16 mouse cellular contexts compared by ENCODE assay signal in the genomic region with DNA sequence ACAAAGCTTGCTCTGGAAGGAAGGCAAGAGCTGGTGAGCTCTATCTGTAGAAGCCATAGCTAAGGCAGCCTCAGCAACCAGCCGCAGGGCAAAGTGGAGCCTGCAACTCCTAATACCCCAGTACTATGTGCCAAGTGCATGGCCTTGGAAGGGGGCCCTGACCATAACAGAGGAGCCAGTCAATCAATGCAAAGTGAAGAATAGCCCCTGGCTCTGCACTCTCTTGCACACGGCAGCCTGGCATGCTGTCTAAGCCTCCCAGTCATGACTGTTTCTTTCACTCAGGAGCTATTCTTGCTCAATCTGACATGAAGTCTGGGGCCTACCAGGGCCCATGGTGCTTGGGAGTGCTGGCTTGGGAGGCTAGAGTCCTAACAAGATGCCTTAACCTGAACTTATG. TPM values are rescaled to one million over a fixed set of nuclear protein-coding genes. Genes with fewer than 3 reads are reported as not detected.
DNase-seq lines count a peak whose midpoint lies in the region; ATAC-seq and TF ChIP-seq lines count a peak whose summit lies in the region.
"Had no signal": no experiment of that assay in that cellular context is flagged by ENCODE, and none has a peak within 500 bp of the region (broad histone marks: within the 10 kb centered on the region; RNA-seq: fewer than 3 reads in every experiment).

No protein-coding gene starts in this region.

- peak; percentile 76 for ATAC-seq in forebrain, embryonic 14.5 days
- ATAC-seq in forebrain, embryonic 12.5 days (ENCODE audit: low FRiP score): no peak
- no peak for ATAC-seq in heart, postnatal 0 days (ENCODE audit: insufficient read depth, low read depth)
- ATAC-seq in midbrain, embryonic 14.5 days (ENCODE audit: low FRiP score, low TSS enrichment): no peak
- ATAC-seq in midbrain, embryonic 13.5 days: no peak
- peak; percentile 86 for ATAC-seq in forebrain, postnatal 0 days

- peaks cover 33% of the 10 kb centered on the region for H3K36me3 ChIP-seq in forebrain, embryonic 14.5 days (ENCODE audit: control insufficient read depth, insufficient read depth, low read length)
- peaks cover 18% of the 10 kb centered on the region for H3K36me3 ChIP-seq in forebrain, embryonic 12.5 days (replicated peaks)
- no peaks in the 10 kb centered on the region for H3K36me3 ChIP-seq in heart, postnatal 0 days (replicated peaks; ENCODE audit: control insufficient read depth, insufficient read depth, low read length)
- peaks cover 34% of the 10 kb centered on the region for H3K36me3 ChIP-seq in midbrain, embryonic 14.5 days (ENCODE audit: control insufficient read depth, insufficient read depth, low read length)
- peaks cover 38% of the 10 kb centered on the region for H3K36me3 ChIP-seq in midbrain, embryonic 13.5 days
- peaks cover 31% of the 10 kb centered on the region for H3K36me3 ChIP-seq in forebrain, postnatal 0 days (ENCODE audit: insufficient read depth)
- H3K36me3 ChIP-seq: liver, embryonic 13.5 days; lung, embryonic 15.5 days had no signal

- H3K27me3 ChIP-seq in forebrain, embryonic 14.5 days (replicated peaks; ENCODE audit: control insufficient read depth, insufficient read depth, low read length): no peaks in the 10 kb centered on the region
- no peaks in the 10 kb centered on the region for H3K27me3 ChIP-seq in forebrain, embryonic 12.5 days
- peaks cover 74% of the 10 kb centered on the region for H3K27me3 ChIP-seq in heart, postnatal 0 days (ENCODE audit: control insufficient read depth, insufficient read depth, low read length)
- H3K27me3 ChIP-seq in midbrain, embryonic 14.5 days (ENCODE audit: control insufficient read depth, insufficient read depth, low read length): no peaks in the 10 kb centered on the region
- H3K27me3 ChIP-seq in midbrain, embryonic 13.5 days: no peaks in the 10 kb centered on the region
- no peaks in the 10 kb centered on the region for H3K27me3 ChIP-seq in forebrain, postnatal 0 days (ENCODE audit: insufficient read depth, low read length)
- H3K27me3 ChIP-seq: limb, embryonic 12.5 days; liver, embryonic 13.5 days; lung, embryonic 15.5 days had no signal

- TF ChIP-seq EP300 in heart, postnatal 0 days (IDR thresholded peaks at IDR 0.05; ENCODE audit: low read depth): no peak

- WGBS in forebrain, embryonic 14.5 days: 52% methylated on average over 2 of the region's 2 CpGs
- 78% methylated on average over 2 of the region's 2 CpGs for WGBS in forebrain, embryonic 12.5 days
- WGBS in heart, postnatal 0 days: 50% methylated on average over 2 of the region's 2 CpGs
- WGBS in midbrain, embryonic 14.5 days: 69% methylated on average over 2 of the region's 2 CpGs
- 66% methylated on average over 2 of the region's 2 CpGs for WGBS in midbrain, embryonic 13.5 days
- WGBS in forebrain, postnatal 0 days: 35% methylated on average over 2 of the region's 2 CpGs

- DNase-seq in forebrain, embryonic 14.5 days (ENCODE audit: low spot score): peak; percentile 69
- no peak for DNase-seq in heart, postnatal 0 days (ENCODE audit: low spot score)
- no peak for DNase-seq in heart, postnatal 4 days
- peak; percentile 29 for DNase-seq in midbrain, embryonic 14.5 days
- DNase-seq in forebrain, postnatal 0 days: peak; percentile 59
- DNase-seq: cerebellum, adult 11 months; cerebellum, postnatal 36 days; kidney, adult 18-20 months; kidney, postnatal 10 days; liver, embryonic 13.5 days; right cerebral cortex, postnatal 25 days had no signal

- TF ChIP-seq CTCF in heart, postnatal 0 days (IDR thresholded peaks at IDR 0.05; ENCODE audit: low read depth): no peak
- TF ChIP-seq CTCF in forebrain, postnatal 0 days (IDR thresholded peaks at IDR 0.05; ENCODE audit: low read depth): no peak

- no peaks in the 10 kb centered on the region for H3K9me3 ChIP-seq in forebrain, embryonic 14.5 days (replicated peaks; ENCODE audit: control insufficient read depth, low read length)
- H3K9me3 ChIP-seq in forebrain, embryonic 12.5 days: no peaks in the 10 kb centered on the region
- H3K9me3 ChIP-seq in heart, postnatal 0 days (replicated peaks; ENCODE audit: control insufficient read depth, low read length): no peaks in the 10 kb centered on the region
- no peaks in the 10 kb centered on the region for H3K9me3 ChIP-seq in midbrain, embryonic 14.5 days (ENCODE audit: control insufficient read depth, low read length)
- no peaks in the 10 kb centered on the region for H3K9me3 ChIP-seq in midbrain, embryonic 13.5 days
- no peaks in the 10 kb centered on the region for H3K9me3 ChIP-seq in forebrain, postnatal 0 days (ENCODE audit: low read length)
- H3K9me3 ChIP-seq: embryonic facial prominence, embryonic 10.5 days; limb, embryonic 12.5 days; liver, embryonic 13.5 days; lung, embryonic 15.5 days had no signal

- no peak overlapping the region for H3K9ac ChIP-seq in forebrain, embryonic 14.5 days (ENCODE audit: low read length)
- H3K9ac ChIP-seq in forebrain, embryonic 12.5 days: no peak overlapping the region
- no peak overlapping the region for H3K9ac ChIP-seq in heart, postnatal 0 days (replicated peaks; ENCODE audit: low read depth, low read length)
- H3K9ac ChIP-seq in midbrain, embryonic 14.5 days (replicated peaks; ENCODE audit: low read length): no peak overlapping the region
- no peak overlapping the region for H3K9ac ChIP-seq in midbrain, embryonic 13.5 days (replicated peaks)
- no peak overlapping the region for H3K9ac ChIP-seq in forebrain, postnatal 0 days
- H3K9ac ChIP-seq: limb, embryonic 12.5 days; liver, embryonic 13.5 days; lung, embryonic 15.5 days had no signal

- H3K4me3 ChIP-seq in forebrain, embryonic 14.5 days (ENCODE audit: low read depth, low read length): no peak overlapping the region
- H3K4me3 ChIP-seq in forebrain, embryonic 12.5 days (replicated peaks): no peak overlapping the region
- H3K4me3 ChIP-seq in heart, postnatal 0 days (ENCODE audit: low read depth, low read length): no peak overlapping the region
- no peak overlapping the region for H3K4me3 ChIP-seq in midbrain, embryonic 14.5 days (replicated peaks; ENCODE audit: low read depth, low read length)
- H3K4me3 ChIP-seq in midbrain, embryonic 13.5 days (replicated peaks): no peak overlapping the region
- H3K4me3 ChIP-seq in forebrain, postnatal 0 days (ENCODE audit: low read depth, low read length): no peak overlapping the region
- H3K4me3 ChIP-seq: embryonic facial prominence, embryonic 10.5 days; limb, embryonic 12.5 days; liver, embryonic 13.5 days; lung, embryonic 15.5 days had no signal

- no peak overlapping the region for H3K4me2 ChIP-seq in forebrain, embryonic 14.5 days (ENCODE audit: low read length)
- H3K4me2 ChIP-seq in forebrain, embryonic 12.5 days: no peak overlapping the region
- H3K4me2 ChIP-seq in heart, postnatal 0 days (ENCODE audit: low read depth, low read length): peak overlapping the region; percentile 16; the same call in 1 of the 2 replicates
- no peak overlapping the region for H3K4me2 ChIP-seq in midbrain, embryonic 14.5 days (ENCODE audit: low read length)
- no peak overlapping the region for H3K4me2 ChIP-seq in midbrain, embryonic 13.5 days (replicated peaks)
- H3K4me2 ChIP-seq in forebrain, postnatal 0 days (ENCODE audit: low read depth): no peak overlapping the region
- H3K4me2 ChIP-seq: limb, embryonic 12.5 days; liver, embryonic 13.5 days; lung, embryonic 15.5 days had no signal

- H3K27ac ChIP-seq in forebrain, embryonic 14.5 days (ENCODE audit: low read depth, low read length): peak overlapping the region; percentile 5; the same call in 1 of the 2 replicates
- no peak overlapping the region for H3K27ac ChIP-seq in forebrain, embryonic 12.5 days
- H3K27ac ChIP-seq in heart, postnatal 0 days (ENCODE audit: low read depth): no peak overlapping the region
- H3K27ac ChIP-seq in midbrain, embryonic 14.5 days (replicated peaks; ENCODE audit: low read depth, low read length): no peak overlapping the region
- no peak overlapping the region for H3K27ac ChIP-seq in midbrain, embryonic 13.5 days
- H3K27ac ChIP-seq in forebrain, postnatal 0 days (ENCODE audit: low read depth, low read length): 0 out of 2 replicates have a peak overlapping the region, but pooled peaks have one; percentile 2
- H3K27ac ChIP-seq: embryonic facial prominence, embryonic 10.5 days; limb, embryonic 12.5 days; liver, embryonic 13.5 days; lung, embryonic 15.5 days had no signal

- H3K4me1 ChIP-seq in forebrain, embryonic 14.5 days (ENCODE audit: control insufficient read depth, insufficient read depth, low read length): no peaks in the 10 kb centered on the region
- peaks cover 5% of the 10 kb centered on the region; the same call in 1 of the 2 replicates for H3K4me1 ChIP-seq in forebrain, embryonic 12.5 days
- H3K4me1 ChIP-seq in heart, postnatal 0 days (ENCODE audit: control insufficient read depth, insufficient read depth): peaks cover 13% of the 10 kb centered on the region; the same call in 1 of the 2 replicates
- 0 out of 2 replicates have a peak, but pooled peaks cover 6% of the 10 kb centered on the region for H3K4me1 ChIP-seq in midbrain, embryonic 14.5 days (ENCODE audit: control insufficient read depth, insufficient read depth, low read length)
- peaks cover 25% of the 10 kb centered on the region for H3K4me1 ChIP-seq in midbrain, embryonic 13.5 days (replicated peaks)
- H3K4me1 ChIP-seq in forebrain, postnatal 0 days (ENCODE audit: insufficient read depth): no peaks in the 10 kb centered on the region
- H3K4me1 ChIP-seq: limb, embryonic 12.5 days; liver, embryonic 13.5 days; lung, embryonic 15.5 days had no signal

RNA-seq across cellular contexts. Expression of a gene that starts 21.6 kb away (rescaled TPM):
- polyA plus RNA-seq in forebrain, embryonic 14.5 days (2014; fragmentation: Nextera tagmentation; extraction: Ambion mirVana): 23.6 and 31.3 TPM in 2 replicates
- 20.8 and 22.4 TPM in 2 replicates for polyA plus RNA-seq in forebrain, embryonic 12.5 days (2016; fragmentation: Nextera tagmentation; extraction: Ambion mirVana)
- 1.8 and 4.7 TPM in 2 replicates for total RNA-seq in heart, postnatal 0 days (2014; rRNA removed; ENCODE audit: low replicate concordance)
- 0.64 and 1.1 TPM in 2 replicates for polyA plus RNA-seq in heart, postnatal 0 days (2015; fragmentation: Nextera tagmentation; extraction: Ambion mirVana)
- total RNA-seq in heart, postnatal 4 days (2021): under 1 TPM; 0.68 to 0.88 TPM
- 38.7 and 40.2 TPM in 2 replicates for polyA plus RNA-seq in midbrain, embryonic 14.5 days (2014; fragmentation: Nextera tagmentation; extraction: Ambion mirVana)
- polyA plus RNA-seq in midbrain, embryonic 13.5 days (2015; fragmentation: Nextera tagmentation; extraction: Ambion mirVana): 24.8 and 28.0 TPM in 2 replicates
- total RNA-seq in forebrain, postnatal 0 days (2014; rRNA removed): 23.7 and 26.1 TPM in 2 replicates
- 38.2 and 45.4 TPM in 2 replicates for polyA plus RNA-seq in forebrain, postnatal 0 days (2015; fragmentation: Nextera tagmentation; extraction: Ambion mirVana)

RNA-seq across cellular contexts. Expression of a gene that starts 21.8 kb away (rescaled TPM):
- polyA plus RNA-seq in forebrain, embryonic 14.5 days (2014; fragmentation: Nextera tagmentation; extraction: Ambion mirVana): 94.6 and 105 TPM in 2 replicates
- polyA plus RNA-seq in forebrain, embryonic 12.5 days (2016; fragmentation: Nextera tagmentation; extraction: Ambion mirVana): 151 and 153 TPM in 2 replicates
- total RNA-seq in heart, postnatal 0 days (2014; rRNA removed; ENCODE audit: low replicate concordance): 15.5 and 32.9 TPM in 2 replicates
- 37.5 and 40.6 TPM in 2 replicates for polyA plus RNA-seq in heart, postnatal 0 days (2015; fragmentation: Nextera tagmentation; extraction: Ambion mirVana)
- 10 to 100 TPM; 57.5 to 62.7 TPM for total RNA-seq in heart, postnatal 4 days (2021)
- polyA plus RNA-seq in midbrain, embryonic 14.5 days (2014; fragmentation: Nextera tagmentation; extraction: Ambion mirVana): 87.3 and 107 TPM in 2 replicates
- polyA plus RNA-seq in midbrain, embryonic 13.5 days (2015; fragmentation: Nextera tagmentation; extraction: Ambion mirVana): 163 and 174 TPM in 2 replicates
- total RNA-seq in forebrain, postnatal 0 days (2014; rRNA removed): 27.5 and 27.6 TPM in 2 replicates
- 35.6 and 52.7 TPM in 2 replicates for polyA plus RNA-seq in forebrain, postnatal 0 days (2015; fragmentation: Nextera tagmentation; extraction: Ambion mirVana)

Comparison
In these comparisons a context has a peak if more than half of its experiments do, and no peak if none do; other contexts are left out.
1. ATAC-seq: peak in forebrain, embryonic 14.5 days (single experiment) and forebrain, postnatal 0 days (single experiment); none in forebrain, embryonic 12.5 days (single experiment), heart, postnatal 0 days (single experiment), midbrain, embryonic 14.5 days (single experiment) and midbrain, embryonic 13.5 days (single experiment).
2. H3K27ac ChIP-seq: peak in forebrain, embryonic 14.5 days (single experiment) and forebrain, postnatal 0 days (single experiment); none in forebrain, embryonic 12.5 days (single experiment), heart, postnatal 0 days (single experiment), midbrain, embryonic 14.5 days (single experiment) and midbrain, embryonic 13.5 days (single experiment).
3. DNase-seq: peak in forebrain, embryonic 14.5 days (single experiment), midbrain, embryonic 14.5 days (single experiment) and forebrain, postnatal 0 days (single experiment); none in heart, postnatal 0 days (single experiment) and heart, postnatal 4 days (single experiment).
4. RNA of a gene that starts 21.6 kb away (polyA plus RNA-seq): 38.2 to 45.4 TPM in forebrain, postnatal 0 days, 38.7 to 40.2 TPM in midbrain, embryonic 14.5 days, 24.8 to 28.0 TPM in midbrain, embryonic 13.5 days, 23.6 to 31.3 TPM in forebrain, embryonic 14.5 days and 20.8 to 22.4 TPM in forebrain, embryonic 12.5 days; 0.64 to 1.1 TPM in heart, postnatal 0 days; every median in the first group is over 10 times any median in the second.